Mouse (Mus musculus) liver, embryonic 14.5 days (tissue): ENCODE results near the gene Arhgef33. TPM values are rescaled to one million over a fixed set of nuclear protein-coding genes. Genes with fewer than 3 reads are reported as not detected.

ENCODE experiments used
- ATAC-seq: fragments of 200-750 bp; cut with Nextera tagmentation; 2 replicates; pipeline ENCODE4 v1.8.0; 2017; ENCODE audit warnings: moderate number of reproducible peaks, mild to moderate bottlenecking, moderate library complexity; ENCODE audit not compliant: insufficient read depth
- DNase-seq, 3 experiments: peaks; one replicate each; pipeline ENCODE4 v3.0.0-alpha.2; 2012 to 2013; ENCODE audit warnings: low read depth in 3 of 3, low spot score in 3 of 3
- H3K27ac ChIP-seq: fragments of 300-500 bp; sonication (generic); 2 replicates; pipeline ENCODE4 v1.5.1; 2014; ENCODE audit warnings: moderate library complexity, mild to moderate bottlenecking, control low read depth, inconsistent platforms
- H3K27me3 ChIP-seq: fragments of 300-500 bp; sonication (generic); 2 replicates; pipeline ENCODE4 v1.6.1; 2014; ENCODE audit warnings: mild to moderate bottlenecking, low read length, moderate library complexity; ENCODE audit not compliant: control insufficient read depth, insufficient read depth
- H3K36me3 ChIP-seq: fragments of 300-500 bp; sonication (generic); replicated peaks from 2 replicates; pipeline ENCODE4 v1.6.1; 2014; ENCODE audit warnings: low read depth; ENCODE audit not compliant: control insufficient read depth, insufficient read depth
- H3K4me1 ChIP-seq, 2 experiments: fragments of 200-500 bp in 1 of 2; fragments of 300-500 bp in 1 of 2; sonication (generic) in 1 of 2; replicated peaks; 2 replicates each; pipeline ENCODE4 v1.6.1; 2012 to 2014; ENCODE audit warnings: antibody characterized with exemption in 1 of 2, inconsistent platforms in 1 of 2, low read length in 1 of 2; ENCODE audit not compliant: control insufficient read depth in 2 of 2, insufficient read depth in 2 of 2
- H3K4me2 ChIP-seq: fragments of 300-500 bp; sonication (generic); 2 replicates; pipeline ENCODE4 v1.6.1; 2014; ENCODE audit warnings: low read depth, mild to moderate bottlenecking, control low read depth, moderate library complexity
- H3K4me3 ChIP-seq, 2 experiments: fragments of 200-500 bp in 1 of 2; fragments of 300-500 bp in 1 of 2; sonication (generic) in 1 of 2; 2 replicates each; pipeline ENCODE4 v1.5.1; 2012 to 2014; ENCODE audit warnings: low read depth in 2 of 2, low read length in 2 of 2, mild to moderate bottlenecking in 2 of 2, control low read depth in 1 of 2, inconsistent platforms in 1 of 2, moderate library complexity in 1 of 2; ENCODE audit not compliant: insufficient read depth in 1 of 2
- H3K9ac ChIP-seq: fragments of 300-500 bp; sonication (generic); replicated peaks from 2 replicates; pipeline ENCODE4 v1.6.1; 2014; ENCODE audit warnings: mild to moderate bottlenecking, control low read depth, moderate library complexity
- H3K9me3 ChIP-seq: fragments of 300-500 bp; sonication (generic); 2 replicates; pipeline ENCODE4 v1.6.1; 2016; ENCODE audit warnings: low read length, mixed read lengths; ENCODE audit not compliant: control insufficient read depth
- CTCF ChIP-seq: IDR thresholded peaks from 2 replicates; pipeline ENCODE4 v1.5.1; 2016; ENCODE audit warnings: antibody characterized with exemption, low read depth, control low read depth
- EP300 ChIP-seq: IDR thresholded peaks from 2 replicates; pipeline ENCODE4 v1.6.1; 2016; ENCODE audit warnings: antibody characterized with exemption, low read depth
- WGBS: fragments of 180-500 bp; shearing (Covaris S2); extraction: QIAGEN DNeasy Blood & Tissue Kit; methylation state at CpG from one replicate; pipeline ENCODE4 v1.1.7; 2014; ENCODE audit not compliant: insufficient replicate concordance; 5-methylcytosine and 5-hydroxymethylcytosine counted together
- polyA plus RNA-seq, 2 experiments: library from polyadenylated mRNA; depleted of rRNA in 1 of 2; stranded (reverse) in 1 of 2; unstranded in 1 of 2; fragments of >200 nt; fragmentation: Nextera tagmentation in 1 of 2; extraction: Ambion mirVana in 1 of 2; gene quantifications; 2 replicates each; pipeline versions ENCODE4 v1.2.1 to v1.2.3; 2012 to 2014

Arhgef33 gene
- polyA plus RNA-seq, 2 experiments = 0.03 to 0.36 TPM

- peak within 1 kb of the TSS; percentile 77 for H3K9ac ChIP-seq
- H3K4me1 ChIP-seq = peaks cover 7 to 8% of the 10 kb centered on the region in 2 experiments; a peak in 2 of 4 replicates
- peak within 1 kb of the TSS; percentile 97 for H3K4me2 ChIP-seq
- H3K9me3 ChIP-seq = no peaks in the 10 kb centered on the region
- no peak for TF ChIP-seq CTCF
- no peak for TF ChIP-seq EP300
- no peaks in the 10 kb centered on the region for H3K36me3 ChIP-seq
- ATAC-seq (peak; percentile 99), DNase-seq (peak; percentile 89 to 91 (median 89))
- peak within 1 kb of the TSS; percentile 77 to 94 for H3K4me3 ChIP-seq
- H3K27ac ChIP-seq = peak within 1 kb of the TSS; percentile 18; the same call in 1 of the 2 replicates
- WGBS = 1% methylated on average over 35 of the region's 35 CpGs
- H3K27me3 ChIP-seq = no peaks in the 10 kb centered on the region
These were observed 17.0 kb upstream of the Arhgef33 start, which contains the start of the genes Morn2 and Dhx57 for GRCm38 (mm10) chr17:80290074-80290657. TSS of gene Morn2 (plus strand) at chr17:80290203. TSS of gene Dhx57 (minus strand) at chr17:80290476.

- no peaks in the 10 kb centered on the region for H3K36me3 ChIP-seq
- no peak overlapping the region for H3K4me2 ChIP-seq
- TF ChIP-seq CTCF (peak; percentile 59; the same call in 1 of the 2 replicates), EP300 (no peak)
- WGBS = 13% methylated on average over 2 of the region's 2 CpGs
- no peak overlapping the region for H3K27ac ChIP-seq
- no peak for ATAC-seq
- H3K4me1 ChIP-seq = peaks cover 7 to 8% of the 10 kb centered on the region in 2 experiments; a peak in 2 of 4 replicates
- H3K4me3 ChIP-seq = no peak overlapping the region
- no peaks in the 10 kb centered on the region for H3K9me3 ChIP-seq
- H3K9ac ChIP-seq = no peak overlapping the region
- H3K27me3 ChIP-seq = no peaks in the 10 kb centered on the region
- DNase-seq = peak; percentile 35 to 52 (median 45)
These were observed 16.1 kb upstream of the Arhgef33 start for GRCm38 (mm10) chr17:80291148-80291547.

- H3K4me2 ChIP-seq = no peak overlapping the region
- H3K27ac ChIP-seq = no peak overlapping the region
- no peak for TF ChIP-seq CTCF
- TF ChIP-seq EP300 = no peak
- H3K36me3 ChIP-seq = no peaks in the 10 kb centered on the region
- H3K4me1 ChIP-seq = no peaks in the 10 kb centered on the region
- no peak for DNase-seq
- H3K27me3 ChIP-seq = no peaks in the 10 kb centered on the region
- no peak overlapping the region for H3K4me3 ChIP-seq
- ATAC-seq = no peak
- H3K9me3 ChIP-seq = no peaks in the 10 kb centered on the region
- 60% methylated on average over 5 of the region's 5 CpGs for whole genome bisulfite sequencing
- H3K9ac ChIP-seq = no peak overlapping the region
These were observed 11.9 kb upstream of the Arhgef33 start for GRCm38 (mm10) chr17:80295258-80295657.

GRCm38 (mm10) chr17:80298844-80299243 lies 8.4 kb upstream of the Arhgef33 start:
- Histone ChIP-seq H3K36me3 (no peaks in the 10 kb centered on the region), H3K27me3 (no peaks in the 10 kb centered on the region), H3K9me3 (no peaks in the 10 kb centered on the region), H3K9ac (no peak overlapping the region), H3K4me3 (no peak overlapping the region), H3K27ac (no peak overlapping the region), H3K4me2 (no peak overlapping the region), H3K4me1 (no peaks in the 10 kb centered on the region)
- DNase-seq = no peak
- TF ChIP-seq EP300 = no peak
- TF ChIP-seq CTCF = no peak
- ATAC-seq = no peak
- 66% methylated on average over 5 of the region's 5 CpGs for WGBS

- no peaks in the 10 kb centered on the region; the same call in 1 of the 2 replicates for H3K27me3 ChIP-seq
- H3K36me3 ChIP-seq = no peaks in the 10 kb centered on the region
- H3K4me2 ChIP-seq = no peak overlapping the region
- ATAC-seq (no peak), DNase-seq (no peak)
- H3K4me1 ChIP-seq = no peaks in the 10 kb centered on the region
- no peak overlapping the region for H3K27ac ChIP-seq
- TF ChIP-seq EP300 (no peak), CTCF (no peak)
- H3K9ac ChIP-seq = no peak overlapping the region
- 69% methylated on average over 9 of the region's 9 CpGs for WGBS
- no peaks in the 10 kb centered on the region for H3K9me3 ChIP-seq
- no peak overlapping the region for H3K4me3 ChIP-seq
These were observed 4.6 kb downstream of the Arhgef33 start for GRCm38 (mm10) chr17:80311761-80312160.
